Mouse (Mus musculus): Measurements from ENCODE around the gene Atp6v0a4. TPM values are rescaled to one million over a fixed set of nuclear protein-coding genes. Genes with fewer than 3 reads are reported as not detected.

Atp6v0a4 gene
- total and polyA plus RNA-seq, 2 experiments from 2014 or later = 0.29 to 0.42 TPM

DNA sequence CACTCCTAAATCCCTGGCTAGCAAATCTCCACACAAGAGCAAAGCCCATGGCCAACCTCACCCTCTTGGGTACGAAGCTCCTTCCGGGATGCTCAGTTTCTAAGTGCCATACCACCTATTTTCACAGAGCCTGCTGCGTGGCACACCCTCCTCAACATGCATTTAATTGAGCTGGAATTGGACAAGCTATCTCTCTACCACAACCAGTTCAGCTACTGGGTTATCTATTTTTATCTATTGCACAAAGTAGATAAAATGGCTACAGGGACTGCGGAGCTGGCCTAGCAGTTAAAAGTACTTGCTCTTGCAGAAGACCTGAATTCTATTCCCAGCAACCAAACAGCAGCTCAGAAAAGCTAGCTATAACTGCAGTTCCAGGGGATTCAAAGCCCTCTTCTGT lies 53.1 kb downstream of the Atp6v0a4 start:
- H3K9me3 ChIP-seq (ENCODE audit: low read length) = no peaks in the 10 kb centered on the region
- no peak for DNase-seq (ENCODE audit: low spot score)
- H3K36me3 ChIP-seq (ENCODE audit: insufficient read depth, low read length) = no peaks in the 10 kb centered on the region
- no peaks in the 10 kb centered on the region for H3K27me3 ChIP-seq (ENCODE audit: insufficient read depth, low read length)
- no peak overlapping the region for H3K4me3 ChIP-seq (ENCODE audit: low read length)
- no peaks in the 10 kb centered on the region for H3K4me1 ChIP-seq (ENCODE audit: insufficient read depth, low read length)
- 92% methylated on average over 4 of the region's 4 CpGs for WGBS
- H3K9ac ChIP-seq (replicated peaks; ENCODE audit: low read length) = no peak overlapping the region
- no peak for ATAC-seq
- H3K4me2 ChIP-seq (ENCODE audit: low read depth, low read length) = no peak overlapping the region
- TF ChIP-seq CTCF (IDR thresholded peaks at IDR 0.05; ENCODE audit: low read depth) = no peak
- H3K27ac ChIP-seq = no peak overlapping the region

DNA sequence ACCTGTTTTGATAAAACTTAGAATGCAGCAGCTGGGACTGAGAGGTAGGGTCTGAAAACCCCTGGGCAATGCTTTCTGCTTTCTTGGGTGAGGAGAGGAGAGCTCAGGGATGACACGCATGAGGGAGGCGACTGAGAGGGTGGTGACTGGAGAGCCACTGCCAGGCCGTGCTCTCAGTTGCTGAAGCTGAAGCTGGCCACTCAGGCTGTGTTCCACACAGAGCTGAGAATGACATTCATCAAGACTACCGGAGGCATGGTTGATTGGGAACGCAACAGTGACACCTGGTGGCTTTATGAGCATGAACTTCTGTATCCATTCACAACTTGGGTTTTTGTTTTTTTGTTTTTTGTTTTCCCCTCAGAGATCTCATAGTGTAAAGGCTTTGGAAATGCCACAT lies 58.2 kb downstream of the Atp6v0a4 start:
- H3K36me3 ChIP-seq (ENCODE audit: insufficient read depth, low read length) = no peaks in the 10 kb centered on the region
- no peaks in the 10 kb centered on the region for H3K27me3 ChIP-seq (ENCODE audit: insufficient read depth, low read length)
- H3K4me3 ChIP-seq (ENCODE audit: low read length) = no peak overlapping the region
- WGBS = 4% methylated on average over 5 of the region's 5 CpGs
- ATAC-seq (peak; percentile 90), DNase-seq (ENCODE audit: low spot score) (peak; percentile 93)
- H3K4me1 ChIP-seq (ENCODE audit: insufficient read depth, low read length) = no peaks in the 10 kb centered on the region; the same call in 1 of the 2 replicates
- no peak overlapping the region; the same call in 1 of the 2 replicates for H3K27ac ChIP-seq
- TF ChIP-seq CTCF (IDR thresholded peaks at IDR 0.05; ENCODE audit: low read depth) = peak; percentile 88
- H3K4me2 ChIP-seq (ENCODE audit: low read depth, low read length) = no peak overlapping the region
- no peaks in the 10 kb centered on the region for H3K9me3 ChIP-seq (ENCODE audit: low read length)
- no peak overlapping the region for H3K9ac ChIP-seq (replicated peaks; ENCODE audit: low read length)

DNA sequence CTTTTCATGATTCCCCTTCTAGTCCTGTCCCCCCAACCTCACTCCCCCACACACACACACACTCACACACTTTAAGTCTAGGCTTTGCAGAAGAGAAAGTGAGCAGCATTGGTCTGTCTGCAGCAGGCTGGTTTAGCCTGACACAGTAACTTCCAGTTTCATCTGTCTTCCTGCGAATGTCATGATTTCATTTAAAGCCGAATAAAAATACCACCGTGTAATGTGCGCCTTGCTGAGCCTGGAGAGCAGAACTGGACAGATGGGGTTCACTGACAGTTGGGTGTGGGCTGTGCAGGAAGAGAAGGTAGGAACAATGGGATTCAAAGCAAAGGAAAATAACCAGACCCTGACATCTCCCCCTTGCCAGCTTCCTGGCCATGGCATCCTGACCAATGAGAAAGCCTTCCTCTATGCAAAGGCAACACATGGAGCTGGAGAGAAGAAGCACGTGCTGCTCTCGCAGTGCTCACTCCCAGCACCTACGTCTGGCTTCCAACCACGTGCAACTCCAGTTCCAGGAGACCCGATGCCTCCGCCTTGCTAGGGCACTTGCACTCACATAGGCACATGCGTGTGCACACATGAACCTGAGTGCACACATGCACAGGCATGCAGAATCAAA lies 58.8 kb downstream of the Atp6v0a4 start:
- Histone ChIP-seq H3K36me3 (ENCODE audit: insufficient read depth, low read length) (no peaks in the 10 kb centered on the region), H3K4me2 (ENCODE audit: low read depth, low read length) (peak overlapping the region; percentile 24; the same call in 1 of the 2 replicates), H3K4me1 (ENCODE audit: insufficient read depth, low read length) (no peaks in the 10 kb centered on the region; the same call in 1 of the 2 replicates), H3K27me3 (ENCODE audit: insufficient read depth, low read length) (no peaks in the 10 kb centered on the region), H3K9me3 (ENCODE audit: low read length) (no peaks in the 10 kb centered on the region), H3K4me3 (ENCODE audit: low read length) (no peak overlapping the region), H3K27ac (peak overlapping the region; percentile 55), H3K9ac (replicated peaks; ENCODE audit: low read length) (no peak overlapping the region)
- ATAC-seq = peak; percentile 63
- DNase-seq (ENCODE audit: low spot score) = peak; percentile 47
- 42% methylated on average over 11 of the region's 11 CpGs for WGBS
- no peak for TF ChIP-seq CTCF (IDR thresholded peaks at IDR 0.05; ENCODE audit: low read depth)

DNA sequence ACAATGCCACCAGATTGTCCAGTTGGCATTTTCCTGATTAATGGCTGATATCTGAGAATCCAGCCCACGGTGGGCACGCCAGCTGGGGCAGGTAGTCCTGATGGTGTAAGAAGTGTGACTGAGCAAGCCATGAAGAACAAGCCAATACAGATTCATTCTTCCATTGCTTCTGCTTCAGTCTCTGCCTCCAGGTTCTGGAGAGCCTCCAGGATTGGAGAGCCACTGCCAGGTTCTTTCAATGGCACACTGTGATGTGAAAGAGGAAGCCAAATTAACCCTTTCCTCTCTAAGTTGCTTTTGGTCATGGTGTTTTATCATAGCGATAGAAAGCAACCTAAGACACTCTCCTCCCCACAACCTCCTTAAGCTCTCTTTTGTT lies 59.3 kb downstream of the Atp6v0a4 start:
- H3K36me3 ChIP-seq (ENCODE audit: insufficient read depth, low read length) = no peaks in the 10 kb centered on the region
- peak overlapping the region; percentile 24; the same call in 1 of the 2 replicates for H3K4me2 ChIP-seq (ENCODE audit: low read depth, low read length)
- no peak for TF ChIP-seq CTCF (IDR thresholded peaks at IDR 0.05; ENCODE audit: low read depth)
- DNase-seq (ENCODE audit: low spot score) (peak; percentile 76), ATAC-seq (peak; percentile 70)
- no peak overlapping the region for H3K9ac ChIP-seq (replicated peaks; ENCODE audit: low read length)
- 0 out of 2 replicates have a peak overlapping the region, but pooled peaks have one; percentile 55 for H3K27ac ChIP-seq
- 38% methylated on average over 3 of the region's 3 CpGs for WGBS
- H3K27me3 ChIP-seq (ENCODE audit: insufficient read depth, low read length) = no peaks in the 10 kb centered on the region
- no peak overlapping the region for H3K4me3 ChIP-seq (ENCODE audit: low read length)
- no peaks in the 10 kb centered on the region for H3K9me3 ChIP-seq (ENCODE audit: low read length)
- no peaks in the 10 kb centered on the region; the same call in 1 of the 2 replicates for H3K4me1 ChIP-seq (ENCODE audit: insufficient read depth, low read length)

DNA sequence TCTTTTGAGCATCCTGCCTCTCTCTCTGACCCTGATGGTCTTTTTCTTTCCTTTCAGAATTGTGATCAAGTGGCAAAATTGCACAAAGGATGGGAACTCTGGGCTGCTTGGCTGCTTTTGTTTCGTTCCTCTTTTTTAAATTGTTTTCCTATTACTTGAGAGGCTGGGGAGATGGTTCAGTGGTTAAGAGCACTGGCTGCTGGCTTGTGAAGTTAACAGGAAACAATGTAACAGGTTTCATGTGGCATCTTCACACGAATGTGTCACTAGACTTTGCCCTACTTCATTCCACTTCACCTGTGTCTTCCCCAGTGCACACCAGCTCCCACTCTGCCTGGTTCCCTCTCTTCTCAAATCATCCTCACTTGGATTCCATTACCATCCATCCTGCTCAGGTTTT lies 59.8 kb downstream of the Atp6v0a4 start:
- 60% methylated on average over 2 of the region's 2 CpGs for WGBS
- no peaks in the 10 kb centered on the region; the same call in 1 of the 2 replicates for H3K4me1 ChIP-seq (ENCODE audit: insufficient read depth, low read length)
- DNase-seq (ENCODE audit: low spot score) (no peak), ATAC-seq (no peak)
- H3K4me2 ChIP-seq (ENCODE audit: low read depth, low read length) = no peak overlapping the region
- H3K36me3 ChIP-seq (ENCODE audit: insufficient read depth, low read length) = no peaks in the 10 kb centered on the region
- TF ChIP-seq CTCF (IDR thresholded peaks at IDR 0.05; ENCODE audit: low read depth) = no peak
- H3K27ac ChIP-seq = 0 out of 2 replicates have a peak overlapping the region, but pooled peaks have one; percentile 11
- no peak overlapping the region for H3K4me3 ChIP-seq (ENCODE audit: low read length)
- H3K27me3 ChIP-seq (ENCODE audit: insufficient read depth, low read length) = no peaks in the 10 kb centered on the region
- no peaks in the 10 kb centered on the region for H3K9me3 ChIP-seq (ENCODE audit: low read length)
- H3K9ac ChIP-seq (replicated peaks; ENCODE audit: low read length) = no peak overlapping the region

DNA sequence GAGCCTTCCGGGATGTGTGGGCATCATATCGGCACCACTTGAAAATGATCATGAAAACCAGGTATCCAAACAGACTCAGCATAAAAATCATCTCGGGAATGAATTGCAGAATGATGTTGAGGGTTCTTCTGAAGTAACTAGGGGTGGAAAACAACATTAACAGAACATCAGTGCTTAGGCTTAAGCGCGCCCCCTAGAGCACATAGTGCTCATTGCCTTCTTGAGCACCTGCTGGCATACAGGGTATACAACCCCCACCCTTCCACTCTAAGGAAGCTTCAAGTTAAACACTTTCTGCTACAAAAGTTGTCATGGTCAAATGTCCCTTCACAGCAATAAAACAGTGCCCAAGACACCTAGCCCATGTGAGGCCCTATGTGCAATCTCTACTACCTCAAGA lies 65.6 kb downstream of the Atp6v0a4 start:
- no peak for ATAC-seq
- H3K9me3 ChIP-seq (ENCODE audit: low read length) = no peaks in the 10 kb centered on the region
- H3K27me3 ChIP-seq (ENCODE audit: insufficient read depth, low read length) = no peaks in the 10 kb centered on the region
- no peak overlapping the region for H3K4me2 ChIP-seq (ENCODE audit: low read depth, low read length)
- DNase-seq (ENCODE audit: low spot score) = no peak
- no peak overlapping the region for H3K4me3 ChIP-seq (ENCODE audit: low read length)
- WGBS = 59% methylated on average over 5 of the region's 5 CpGs
- TF ChIP-seq CTCF (IDR thresholded peaks at IDR 0.05; ENCODE audit: low read depth) = peak; percentile 32
- no peaks in the 10 kb centered on the region for H3K36me3 ChIP-seq (ENCODE audit: insufficient read depth, low read length)
- no peaks in the 10 kb centered on the region for H3K4me1 ChIP-seq (ENCODE audit: insufficient read depth, low read length)
- H3K9ac ChIP-seq (replicated peaks; ENCODE audit: low read length) = no peak overlapping the region
- no peak overlapping the region for H3K27ac ChIP-seq

All from hindbrain, postnatal 0 days (tissue).